20 mouse cellular contexts compared by ENCODE assay signal in genomic region chr5:146251663-146252429, GRCm38 (mm10). TPM values are rescaled to one million over a fixed set of nuclear protein-coding genes. Genes with fewer than 3 reads are reported as not detected.
DNase-seq lines count a peak whose midpoint lies in the region; ATAC-seq and TF ChIP-seq lines count a peak whose summit lies in the region.
"Had no signal": no experiment of that assay in that cellular context is flagged by ENCODE, and none has a peak within 500 bp of the region (broad histone marks: within the 10 kb centered on the region; RNA-seq: fewer than 3 reads in every experiment).

No protein-coding gene starts in this region.

- H3K9me3 ChIP-seq in intestine, embryonic 14.5 days (ENCODE audit: control insufficient read depth, low read length): no peaks in the 10 kb centered on the region
- no peaks in the 10 kb centered on the region for H3K9me3 ChIP-seq in intestine, postnatal 0 days (ENCODE audit: control insufficient read depth)
- no peaks in the 10 kb centered on the region for H3K9me3 ChIP-seq in intestine, embryonic 15.5 days
- no peaks in the 10 kb centered on the region for H3K9me3 ChIP-seq in lung, postnatal 0 days (ENCODE audit: low read length)
- no peaks in the 10 kb centered on the region for H3K9me3 ChIP-seq in hindbrain, embryonic 13.5 days
- H3K9me3 ChIP-seq in kidney, embryonic 15.5 days (replicated peaks): no peaks in the 10 kb centered on the region
- H3K9me3 ChIP-seq: embryonic facial prominence, embryonic 13.5 days; heart, embryonic 13.5 days; neural tube, embryonic 13.5 days had no signal

- ATAC-seq in intestine, embryonic 14.5 days (replicated peaks; ENCODE audit: low FRiP score, low TSS enrichment, low read depth): 0 out of 2 replicates have a peak, but pooled peaks have one; percentile 34
- ATAC-seq in intestine, postnatal 0 days: no peak; the same call in 1 of the 2 replicates
- peak; percentile 26 for ATAC-seq in intestine, embryonic 15.5 days
- ATAC-seq in lung, postnatal 0 days: peak; percentile 61
- no peak for ATAC-seq in hindbrain, embryonic 13.5 days (ENCODE audit: low FRiP score)
- ATAC-seq in kidney, embryonic 15.5 days (replicated peaks; ENCODE audit: low FRiP score): no peak
- ATAC-seq: hindbrain, postnatal 0 days had no signal

- TF ChIP-seq CTCF in intestine, postnatal 0 days (IDR thresholded peaks at IDR 0.05; ENCODE audit: low read depth): no peak
- TF ChIP-seq CTCF in lung, postnatal 0 days (IDR thresholded peaks at IDR 0.05): no peak

- TF ChIP-seq EP300 in lung, postnatal 0 days (IDR thresholded peaks at IDR 0.05): peak; percentile 80

- no peak overlapping the region for H3K4me3 ChIP-seq in intestine, embryonic 14.5 days (ENCODE audit: low read depth, low read length)
- H3K4me3 ChIP-seq in intestine, postnatal 0 days (ENCODE audit: low read depth, low read length): no peak overlapping the region
- no peak overlapping the region for H3K4me3 ChIP-seq in intestine, embryonic 15.5 days (replicated peaks)
- no peak overlapping the region for H3K4me3 ChIP-seq in lung, postnatal 0 days (ENCODE audit: low read depth, low read length)
- no peak overlapping the region for H3K4me3 ChIP-seq in hindbrain, embryonic 13.5 days
- H3K4me3 ChIP-seq in kidney, embryonic 15.5 days (replicated peaks): no peak overlapping the region
- H3K4me3 ChIP-seq: embryonic facial prominence, embryonic 13.5 days; heart, embryonic 13.5 days; neural tube, embryonic 13.5 days had no signal

- 0 out of 2 replicates have a peak, but pooled peaks cover 5% of the 10 kb centered on the region for H3K36me3 ChIP-seq in intestine, embryonic 14.5 days (ENCODE audit: control insufficient read depth, insufficient read depth, low read length)
- H3K36me3 ChIP-seq in intestine, postnatal 0 days (ENCODE audit: control insufficient read depth, insufficient read depth): no peaks in the 10 kb centered on the region
- H3K36me3 ChIP-seq in intestine, embryonic 15.5 days: no peaks in the 10 kb centered on the region
- H3K36me3 ChIP-seq in lung, postnatal 0 days (ENCODE audit: insufficient read depth, low read length): no peaks in the 10 kb centered on the region
- no peaks in the 10 kb centered on the region for H3K36me3 ChIP-seq in hindbrain, embryonic 13.5 days
- 0 out of 2 replicates have a peak, but pooled peaks cover 4% of the 10 kb centered on the region for H3K36me3 ChIP-seq in kidney, embryonic 15.5 days
- H3K36me3 ChIP-seq: embryonic facial prominence, embryonic 13.5 days had no signal

- peak overlapping the region; percentile 65; the same call in 1 of the 2 replicates for H3K27ac ChIP-seq in intestine, embryonic 14.5 days (ENCODE audit: low read depth)
- H3K27ac ChIP-seq in intestine, postnatal 0 days (ENCODE audit: low read depth, low read length): no peak overlapping the region
- peak overlapping the region; percentile 9; the same call in 1 of the 2 replicates for H3K27ac ChIP-seq in intestine, embryonic 15.5 days
- peak overlapping the region; percentile 63 for H3K27ac ChIP-seq in lung, postnatal 0 days (ENCODE audit: low read length)
- H3K27ac ChIP-seq in hindbrain, embryonic 13.5 days: no peak overlapping the region
- no peak overlapping the region for H3K27ac ChIP-seq in kidney, embryonic 15.5 days
- H3K27ac ChIP-seq: embryonic facial prominence, embryonic 13.5 days; hindbrain, postnatal 0 days; neural tube, embryonic 13.5 days had no signal

- DNase-seq in intestine, embryonic 14.5 days (ENCODE audit: low spot score): no peak
- peak; percentile 49 for DNase-seq in Muller cell, postnatal 12 days (ENCODE audit: inconsistent ontology term)
- peak; percentile 64 for DNase-seq in lung, postnatal 0 days (ENCODE audit: low spot score)
- no peak for DNase-seq in embryo, embryonic 10 days (ENCODE audit: low spot score)
- DNase-seq: adrenal gland, adult 8-10 months; cerebellum, adult 2 months; gastrocnemius, postnatal 25 days; heart, postnatal 36 days; layer of hippocampus, postnatal 36 days; right cerebral cortex, postnatal 14 days; thymus, postnatal 4 days had no signal

- no peak overlapping the region for H3K9ac ChIP-seq in intestine, embryonic 14.5 days (ENCODE audit: low read length)
- H3K9ac ChIP-seq in intestine, postnatal 0 days (ENCODE audit: low read depth, low read length): no peak overlapping the region
- no peak overlapping the region for H3K9ac ChIP-seq in intestine, embryonic 15.5 days
- no peak overlapping the region for H3K9ac ChIP-seq in lung, postnatal 0 days (replicated peaks; ENCODE audit: low read depth)
- no peak overlapping the region for H3K9ac ChIP-seq in hindbrain, embryonic 13.5 days
- no peak overlapping the region for H3K9ac ChIP-seq in kidney, embryonic 15.5 days
- H3K9ac ChIP-seq: embryonic facial prominence, embryonic 13.5 days; heart, embryonic 13.5 days; neural tube, embryonic 13.5 days had no signal

- H3K27me3 ChIP-seq in intestine, embryonic 14.5 days (replicated peaks; ENCODE audit: control insufficient read depth, insufficient read depth, low read length): no peaks in the 10 kb centered on the region
- no peaks in the 10 kb centered on the region for H3K27me3 ChIP-seq in intestine, postnatal 0 days (replicated peaks; ENCODE audit: control insufficient read depth, insufficient read depth, low read length)
- no peaks in the 10 kb centered on the region for H3K27me3 ChIP-seq in intestine, embryonic 15.5 days (replicated peaks)
- no peaks in the 10 kb centered on the region for H3K27me3 ChIP-seq in lung, postnatal 0 days (replicated peaks; ENCODE audit: insufficient read depth, low read length)
- no peaks in the 10 kb centered on the region for H3K27me3 ChIP-seq in hindbrain, embryonic 13.5 days
- H3K27me3 ChIP-seq in kidney, embryonic 15.5 days: no peaks in the 10 kb centered on the region
- H3K27me3 ChIP-seq: embryonic facial prominence, embryonic 13.5 days; heart, embryonic 13.5 days; neural tube, embryonic 13.5 days had no signal

- H3K4me2 ChIP-seq in intestine, embryonic 14.5 days (ENCODE audit: low read length): no peak overlapping the region
- H3K4me2 ChIP-seq in intestine, postnatal 0 days (replicated peaks; ENCODE audit: low read depth): no peak overlapping the region
- no peak overlapping the region for H3K4me2 ChIP-seq in intestine, embryonic 15.5 days (replicated peaks)
- no peak overlapping the region for H3K4me2 ChIP-seq in lung, postnatal 0 days (replicated peaks; ENCODE audit: low read depth, low read length)
- H3K4me2 ChIP-seq in hindbrain, embryonic 13.5 days: no peak overlapping the region
- no peak overlapping the region for H3K4me2 ChIP-seq in kidney, embryonic 15.5 days
- H3K4me2 ChIP-seq: embryonic facial prominence, embryonic 13.5 days; midbrain, embryonic 11.5 days; neural tube, embryonic 13.5 days had no signal

- peaks cover 19% of the 10 kb centered on the region for H3K4me1 ChIP-seq in intestine, embryonic 14.5 days (replicated peaks; ENCODE audit: control insufficient read depth, insufficient read depth, low read length)
- peaks cover 5% of the 10 kb centered on the region for H3K4me1 ChIP-seq in intestine, postnatal 0 days (replicated peaks; ENCODE audit: control insufficient read depth, insufficient read depth, low read length)
- 0 out of 2 replicates have a peak, but pooled peaks cover 7% of the 10 kb centered on the region for H3K4me1 ChIP-seq in intestine, embryonic 15.5 days (replicated peaks)
- peaks cover 29% of the 10 kb centered on the region for H3K4me1 ChIP-seq in lung, postnatal 0 days (ENCODE audit: insufficient read depth, low read depth, low read length)
- H3K4me1 ChIP-seq in hindbrain, embryonic 13.5 days (replicated peaks): no peaks in the 10 kb centered on the region
- H3K4me1 ChIP-seq in kidney, embryonic 15.5 days: peaks cover 3% of the 10 kb centered on the region; the same call in 1 of the 2 replicates
- H3K4me1 ChIP-seq: embryonic facial prominence, embryonic 13.5 days; neural tube, embryonic 13.5 days had no signal

- 54% methylated on average over 5 of the region's 5 CpGs for WGBS in intestine, embryonic 14.5 days
- WGBS in intestine, postnatal 0 days: 52% methylated on average over 5 of the region's 5 CpGs
- 52% methylated on average over 5 of the region's 5 CpGs for WGBS in intestine, embryonic 15.5 days
- 31% methylated on average over 5 of the region's 5 CpGs for WGBS in lung, postnatal 0 days
- WGBS in hindbrain, embryonic 13.5 days: 92% methylated on average over 5 of the region's 5 CpGs
- WGBS in kidney, embryonic 15.5 days: 90% methylated on average over 5 of the region's 5 CpGs

RNA-seq across cellular contexts. Expression of gene Cdk8, which starts 20.8 kb away (rescaled TPM):
- polyA plus RNA-seq in intestine, embryonic 14.5 days (2014; fragmentation: Nextera tagmentation; extraction: Ambion mirVana): 28.9 and 35.1 TPM in 2 replicates
- 24.6 and 27.3 TPM in 2 replicates for polyA plus RNA-seq in intestine, postnatal 0 days (2015; fragmentation: Nextera tagmentation; extraction: Ambion mirVana)
- polyA plus RNA-seq in intestine, embryonic 15.5 days (2015; fragmentation: Nextera tagmentation; extraction: Ambion mirVana): 19.6 and 20.3 TPM in 2 replicates
- 12.1 and 12.4 TPM in 2 replicates for polyA plus RNA-seq in lung, postnatal 0 days (2015; fragmentation: Nextera tagmentation; extraction: Ambion mirVana)
- 17.5 and 20.1 TPM in 2 replicates for polyA plus RNA-seq in hindbrain, embryonic 13.5 days (2015; fragmentation: Nextera tagmentation; extraction: Ambion mirVana)
- polyA plus RNA-seq in kidney, embryonic 15.5 days (2015; fragmentation: Nextera tagmentation; extraction: Ambion mirVana): 19.0 and 19.4 TPM in 2 replicates

RNA-seq across cellular contexts. Expression of gene Rnf6, which starts 30.5 kb away (rescaled TPM):
- 38.8 and 39.9 TPM in 2 replicates for polyA plus RNA-seq in intestine, embryonic 14.5 days (2014; fragmentation: Nextera tagmentation; extraction: Ambion mirVana)
- polyA plus RNA-seq in intestine, postnatal 0 days (2015; fragmentation: Nextera tagmentation; extraction: Ambion mirVana): 34.6 and 38.6 TPM in 2 replicates
- 47.2 and 48.3 TPM in 2 replicates for polyA plus RNA-seq in intestine, embryonic 15.5 days (2015; fragmentation: Nextera tagmentation; extraction: Ambion mirVana)
- polyA plus RNA-seq in lung, postnatal 0 days (2015; fragmentation: Nextera tagmentation; extraction: Ambion mirVana): 42.6 and 44.9 TPM in 2 replicates
- 25.2 and 26.6 TPM in 2 replicates for polyA plus RNA-seq in hindbrain, embryonic 13.5 days (2015; fragmentation: Nextera tagmentation; extraction: Ambion mirVana)
- 55.2 and 57.1 TPM in 2 replicates for polyA plus RNA-seq in kidney, embryonic 15.5 days (2015; fragmentation: Nextera tagmentation; extraction: Ambion mirVana)

Comparison
In these comparisons a context has a peak if more than half of its experiments do, and no peak if none do; other contexts are left out.
1. ATAC-seq: peak in intestine, embryonic 14.5 days (single experiment), intestine, embryonic 15.5 days (single experiment) and lung, postnatal 0 days (single experiment); none in intestine, postnatal 0 days (single experiment), hindbrain, embryonic 13.5 days (single experiment) and kidney, embryonic 15.5 days (single experiment).
2. H3K27ac ChIP-seq: peak in intestine, embryonic 14.5 days (single experiment), intestine, embryonic 15.5 days (single experiment) and lung, postnatal 0 days (single experiment); none in intestine, postnatal 0 days (single experiment), hindbrain, embryonic 13.5 days (single experiment) and kidney, embryonic 15.5 days (single experiment).
3. DNase-seq: peak in Muller cell, postnatal 12 days (single experiment) and lung, postnatal 0 days (single experiment); none in intestine, embryonic 14.5 days (single experiment) and embryo, embryonic 10 days (single experiment).